Mouse (Mus musculus) ovary, postnatal 14 days (tissue): Measurements from ENCODE around the gene Rngtt.
"Not testable (repeated sequence)": the region's sequence is repeated elsewhere in the genome, so short reads cannot be mapped to it uniquely, and the experiment has no call there.

Experiments used
- DNase-seq: peaks from one replicate; pipeline ENCODE4 v3.0.0; 2022; ENCODE audit warnings: low spot score

The Rngtt gene

GRCm38 (mm10) chr4:33310840-33311437, 828 bp downstream of the Rngtt start:
- DNase-seq, result no peak

GRCm38 (mm10) chr4:33314150-33314549, 4.0 kb downstream of the Rngtt start:
- DNase-seq, result not testable (repeated sequence)

- DNase-seq, result no peak
These were observed 5.7 kb downstream of the Rngtt start for GRCm38 (mm10) chr4:33315840-33316239.

GRCm38 (mm10) chr4:33331147-33331546, 21.0 kb downstream of the Rngtt start:
- DNase-seq, result no peak

GRCm38 (mm10) chr4:33332956-33333455, 22.9 kb downstream of the Rngtt start:
- no peak for DNase-seq

- DNase-seq, result no peak
These were observed 27.9 kb downstream of the Rngtt start for GRCm38 (mm10) chr4:33337999-33338398.

- no peak for DNase-seq
These were observed 33.0 kb downstream of the Rngtt start for GRCm38 (mm10) chr4:33342877-33343731.

- no peak for DNase-seq
These were observed 33.6 kb downstream of the Rngtt start for GRCm38 (mm10) chr4:33343732-33344057.

- DNase-seq, result no peak
These were observed 53.3 kb downstream of the Rngtt start for GRCm38 (mm10) chr4:33363451-33363850.

GRCm38 (mm10) chr4:33374916-33375315, 64.8 kb downstream of the Rngtt start:
- no peak for DNase-seq

GRCm38 (mm10) chr4:33377642-33378041, 67.5 kb downstream of the Rngtt start:
- DNase-seq, result no peak

GRCm38 (mm10) chr4:33378894-33379293, 68.8 kb downstream of the Rngtt start:
- DNase-seq, result no peak

- DNase-seq, result no peak
These were observed 78.8 kb downstream of the Rngtt start for GRCm38 (mm10) chr4:33388899-33389298.

- DNase-seq, result no peak
These were observed 80.5 kb downstream of the Rngtt start for GRCm38 (mm10) chr4:33390660-33391059.

- no peak for DNase-seq
These were observed 83.3 kb downstream of the Rngtt start for GRCm38 (mm10) chr4:33393437-33393836.

GRCm38 (mm10) chr4:33396222-33397176, 86.4 kb downstream of the Rngtt start:
- DNase-seq, result peak; percentile 86

- no peak for DNase-seq
These were observed 95.7 kb downstream of the Rngtt start for GRCm38 (mm10) chr4:33405723-33406293.

GRCm38 (mm10) chr4:33413791-33414190, 103.7 kb downstream of the Rngtt start:
- peak; percentile 4 for DNase-seq

- no peak for DNase-seq
These were observed 104.7 kb downstream of the Rngtt start for GRCm38 (mm10) chr4:33414781-33415180.

GRCm38 (mm10) chr4:33417391-33417790, 107.3 kb downstream of the Rngtt start:
- DNase-seq, result no peak

GRCm38 (mm10) chr4:33419644-33420043, 109.5 kb downstream of the Rngtt start:
- no peak for DNase-seq

GRCm38 (mm10) chr4:33428856-33429255, 118.7 kb downstream of the Rngtt start:
- no peak for DNase-seq
